Mouse (Mus musculus) stomach, embryonic 14.5 days (tissue): ENCODE data around the gene Tcp11l2. TPM values are rescaled to one million over a fixed set of nuclear protein-coding genes. Genes with fewer than 3 reads are reported as not detected.

Source experiments
- ATAC-seq: fragments of 200-750 bp; cut with Nextera tagmentation; 2 replicates; pipeline ENCODE4 v1.8.0; 2017; ENCODE audit warnings: low read depth, moderate TSS enrichment; ENCODE audit not compliant: insufficient number of reproducible peaks, insufficient read depth, low FRiP score
- H3K27ac ChIP-seq: fragments of 300-500 bp; sonication (generic); 2 replicates; pipeline ENCODE4 v1.5.1; 2014; ENCODE audit warnings: mild to moderate bottlenecking, low read length, moderate library complexity, mixed read lengths
- H3K27me3 ChIP-seq: fragments of 300-500 bp; sonication (generic); 2 replicates; pipeline ENCODE4 v1.6.1; 2014; ENCODE audit warnings: low read length, control low read depth, mixed read lengths; ENCODE audit not compliant: control insufficient read depth, insufficient read depth
- H3K36me3 ChIP-seq: fragments of 300-500 bp; sonication (generic); 2 replicates; pipeline ENCODE4 v1.6.1; 2014; ENCODE audit warnings: mild to moderate bottlenecking, control low read depth, low read length, moderate library complexity, mixed read lengths; ENCODE audit not compliant: control insufficient read depth, insufficient read depth
- H3K4me1 ChIP-seq: fragments of 300-500 bp; sonication (generic); 2 replicates; pipeline ENCODE4 v1.6.1; 2014; ENCODE audit warnings: low read length, control low read depth, mixed read lengths; ENCODE audit not compliant: control insufficient read depth, insufficient read depth
- H3K4me2 ChIP-seq: fragments of 300-500 bp; sonication (generic); replicated peaks from 2 replicates; pipeline ENCODE4 v1.6.1; 2014; ENCODE audit warnings: low read depth, low read length, control low read depth
- H3K4me3 ChIP-seq: fragments of 300-500 bp; sonication (generic); 2 replicates; pipeline ENCODE4 v1.5.1; 2014; ENCODE audit warnings: low read depth, low read length, control low read depth
- H3K9ac ChIP-seq: fragments of 300-500 bp; sonication (generic); replicated peaks from 2 replicates; pipeline ENCODE4 v1.6.1; 2014; ENCODE audit warnings: low read depth, mild to moderate bottlenecking, control low read depth, low read length, moderate library complexity, mixed read lengths
- H3K9me3 ChIP-seq: fragments of 300-500 bp; sonication (generic); 2 replicates; pipeline ENCODE4 v1.6.1; 2016; ENCODE audit warnings: low read depth, low read length, control low read depth; ENCODE audit not compliant: control insufficient read depth
- WGBS: fragments of 180-500 bp; shearing (Covaris S2); extraction: QIAGEN DNeasy Blood & Tissue Kit; methylation state at CpG from one replicate; pipeline ENCODE4 v1.1.7; 2014; 5-methylcytosine and 5-hydroxymethylcytosine counted together
- polyA plus RNA-seq: library from polyadenylated mRNA; unstranded; fragments of >200 nt; fragmentation: Nextera tagmentation; extraction: Ambion mirVana; gene quantifications from 2 replicates; pipeline ENCODE4 v1.2.1, GENCODE M21; 2014

Tcp11l2 gene
- polyA plus RNA-seq, 1 experiment from 2014 or later: 14.9 TPM

DNA sequence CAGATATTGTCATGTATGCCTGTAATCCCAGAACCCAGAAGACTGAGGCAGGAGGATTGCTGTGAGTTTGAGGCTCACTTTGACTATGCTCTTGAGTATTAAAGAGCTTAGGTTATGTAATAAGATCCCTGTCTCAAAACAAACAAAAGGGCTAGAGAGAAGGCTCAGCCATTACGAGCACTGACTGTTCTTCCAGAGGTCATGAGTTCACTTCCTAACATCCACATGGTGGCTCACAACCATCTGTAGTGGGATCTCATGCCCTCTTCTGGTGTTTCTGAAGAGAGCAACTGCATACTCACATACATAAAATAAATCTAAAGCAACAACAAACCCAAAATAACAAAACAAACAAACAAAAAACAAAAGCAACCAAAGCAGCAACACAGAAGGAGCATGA, 21.7 kb downstream of the Tcp11l2 start:
- no peak overlapping the region for H3K9ac ChIP-seq

DNA sequence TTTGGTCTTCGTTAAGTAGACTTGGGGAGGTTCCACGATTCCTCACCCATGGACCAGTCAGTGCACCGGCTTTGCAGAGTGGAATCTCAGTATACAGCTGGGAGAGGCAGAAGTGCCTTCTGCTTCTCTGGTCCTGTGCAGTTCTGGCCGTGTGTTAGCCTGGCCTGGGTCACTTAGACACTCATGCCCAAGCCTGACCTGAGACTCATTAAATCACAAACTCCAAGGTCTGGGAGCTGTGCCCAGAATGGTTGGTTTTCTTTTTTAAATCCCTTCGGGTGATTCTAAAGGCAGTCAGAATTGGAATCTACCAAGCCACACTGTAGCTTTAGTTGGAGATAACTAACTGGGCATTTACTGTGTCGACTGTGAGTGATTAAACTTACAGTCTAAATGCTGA, 23.7 kb downstream of the Tcp11l2 start:
- no peak overlapping the region for H3K4me2 ChIP-seq
- no peak for ATAC-seq
- 77% methylated on average over 6 of the region's 6 CpGs for WGBS
- H3K9me3 ChIP-seq: no peaks in the 10 kb centered on the region
- no peak overlapping the region for H3K27ac ChIP-seq
- peaks cover 5% of the 10 kb centered on the region; the same call in 1 of the 2 replicates for H3K4me1 ChIP-seq
- H3K4me3 ChIP-seq: no peak overlapping the region
- H3K36me3 ChIP-seq: no peaks in the 10 kb centered on the region
- no peak overlapping the region for H3K9ac ChIP-seq
- H3K27me3 ChIP-seq: no peaks in the 10 kb centered on the region

More for the DNA sequence above, 21.7 kb downstream of the Tcp11l2 start:
- Histone ChIP-seq H3K27me3 (no peaks in the 10 kb centered on the region), H3K36me3 (no peaks in the 10 kb centered on the region), H3K4me2 (no peak overlapping the region), H3K4me1 (peaks cover 5% of the 10 kb centered on the region; the same call in 1 of the 2 replicates), H3K27ac (no peak overlapping the region), H3K4me3 (no peak overlapping the region), H3K9me3 (no peaks in the 10 kb centered on the region)
- 43% methylated on average over 1 of the region's 1 CpGs for WGBS
- no peak for ATAC-seq

DNA sequence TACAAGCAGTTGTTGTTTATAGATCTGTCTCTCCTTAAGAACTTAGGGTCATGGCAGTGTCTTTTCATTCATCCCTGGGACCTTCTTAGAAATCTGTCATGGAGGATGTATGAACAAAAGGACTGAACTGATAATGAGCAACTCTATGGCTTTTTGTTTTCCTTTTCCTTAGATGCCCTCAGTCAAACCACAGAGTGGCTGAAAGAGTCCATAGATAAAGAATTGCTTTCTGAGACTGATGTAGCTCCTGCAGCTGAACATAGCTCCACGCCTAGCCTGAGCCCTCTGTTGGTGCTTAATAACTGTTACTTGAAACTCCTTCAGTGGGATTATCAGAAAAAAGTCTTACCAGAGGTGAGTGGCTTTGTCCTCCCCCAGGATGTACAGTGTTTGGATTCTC, 27.9 kb downstream of the Tcp11l2 start:
- no peak overlapping the region for H3K4me3 ChIP-seq
- no peak overlapping the region for H3K27ac ChIP-seq
- 40% methylated on average over 1 of the region's 1 CpGs for WGBS
- H3K9ac ChIP-seq: no peak overlapping the region
- no peak for ATAC-seq
- H3K27me3 ChIP-seq: no peaks in the 10 kb centered on the region
- H3K36me3 ChIP-seq: no peaks in the 10 kb centered on the region
- H3K4me2 ChIP-seq: no peak overlapping the region
- H3K9me3 ChIP-seq: no peaks in the 10 kb centered on the region
- no peaks in the 10 kb centered on the region for H3K4me1 ChIP-seq

DNA sequence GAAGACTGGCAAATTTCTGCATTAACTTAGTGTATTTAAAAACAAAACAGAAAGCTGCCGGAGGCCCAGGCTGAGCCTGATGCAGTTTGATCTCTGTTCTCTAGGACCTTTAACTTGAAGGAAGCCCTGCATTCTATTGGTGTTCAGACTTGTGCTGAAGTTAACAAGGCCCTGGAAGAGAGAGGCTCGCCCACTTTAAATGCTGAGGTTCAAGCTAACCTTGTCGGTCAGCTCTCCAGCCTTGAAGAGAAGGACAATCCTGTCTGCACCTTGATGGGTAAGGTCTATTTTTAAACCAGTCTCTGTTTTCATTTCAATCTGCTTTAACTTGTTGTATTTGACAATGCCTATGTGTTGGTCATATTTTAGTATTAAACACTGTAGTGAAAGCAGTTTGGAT, 31.9 kb downstream of the Tcp11l2 start:
- WGBS: 82% methylated on average over 3 of the region's 3 CpGs
- Histone ChIP-seq H3K4me3 (no peak overlapping the region), H3K27me3 (no peaks in the 10 kb centered on the region), H3K36me3 (no peaks in the 10 kb centered on the region), H3K4me1 (no peaks in the 10 kb centered on the region), H3K9me3 (no peaks in the 10 kb centered on the region), H3K4me2 (no peak overlapping the region), H3K9ac (no peak overlapping the region), H3K27ac (no peak overlapping the region)
- no peak for ATAC-seq

DNA sequence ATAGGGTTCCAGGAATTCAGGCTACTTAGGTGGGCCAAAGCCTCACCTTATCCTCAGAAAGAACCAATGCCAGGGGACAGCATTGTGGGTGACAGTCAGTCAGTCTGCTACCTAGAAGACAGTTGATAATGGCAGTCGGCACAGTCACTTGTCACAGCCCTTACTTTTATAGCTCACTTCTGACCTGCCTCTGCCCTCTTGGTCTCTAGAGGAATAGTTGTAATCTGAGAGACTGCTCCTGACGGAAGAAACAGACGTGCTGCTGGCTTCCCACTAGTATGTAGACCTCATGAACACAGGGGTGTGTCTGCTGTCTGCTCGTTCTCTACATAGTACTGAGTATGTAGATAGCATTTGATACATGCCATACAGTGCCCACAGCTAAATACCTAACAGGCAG, 33.9 kb downstream of the Tcp11l2 start:
- no peak overlapping the region for H3K4me3 ChIP-seq
- no peak for ATAC-seq

DNA sequence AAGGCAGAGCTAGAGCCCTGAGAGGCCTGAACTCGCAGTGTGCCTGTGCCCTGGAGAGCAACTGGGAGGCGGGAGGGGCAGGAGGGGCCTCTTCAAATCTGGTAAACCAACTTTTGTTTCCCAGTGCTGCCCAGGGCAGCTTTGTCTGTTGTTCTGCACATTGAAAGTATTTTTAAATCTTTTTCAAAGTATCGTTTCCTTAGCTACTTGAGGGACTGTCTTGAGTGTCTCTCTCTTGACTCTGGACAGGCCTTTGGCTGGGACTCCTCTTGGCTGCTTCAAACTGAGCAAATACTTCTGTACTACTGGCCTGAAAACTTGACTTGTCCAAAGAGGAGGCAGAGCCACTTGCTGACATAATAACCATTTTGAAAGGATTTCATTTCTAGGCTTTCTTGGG, 34.4 kb downstream of the Tcp11l2 start:
- 64% methylated on average over 3 of the region's 3 CpGs for WGBS
- H3K4me3 ChIP-seq: no peak overlapping the region
- no peak for ATAC-seq
- H3K4me1 ChIP-seq: no peaks in the 10 kb centered on the region
- no peaks in the 10 kb centered on the region for H3K36me3 ChIP-seq
- H3K4me2 ChIP-seq: no peak overlapping the region
- no peak overlapping the region for H3K9ac ChIP-seq
- no peaks in the 10 kb centered on the region for H3K27me3 ChIP-seq
- no peak overlapping the region for H3K27ac ChIP-seq
- H3K9me3 ChIP-seq: no peaks in the 10 kb centered on the region

More for the DNA sequence above, 33.9 kb downstream of the Tcp11l2 start:
- H3K27me3 ChIP-seq: no peaks in the 10 kb centered on the region
- WGBS: 68% methylated on average over 4 of the region's 4 CpGs
- no peaks in the 10 kb centered on the region for H3K9me3 ChIP-seq
- H3K9ac ChIP-seq: no peak overlapping the region
- no peaks in the 10 kb centered on the region for H3K36me3 ChIP-seq
- no peaks in the 10 kb centered on the region for H3K4me1 ChIP-seq
- no peak overlapping the region for H3K4me2 ChIP-seq
- H3K27ac ChIP-seq: no peak overlapping the region

DNA sequence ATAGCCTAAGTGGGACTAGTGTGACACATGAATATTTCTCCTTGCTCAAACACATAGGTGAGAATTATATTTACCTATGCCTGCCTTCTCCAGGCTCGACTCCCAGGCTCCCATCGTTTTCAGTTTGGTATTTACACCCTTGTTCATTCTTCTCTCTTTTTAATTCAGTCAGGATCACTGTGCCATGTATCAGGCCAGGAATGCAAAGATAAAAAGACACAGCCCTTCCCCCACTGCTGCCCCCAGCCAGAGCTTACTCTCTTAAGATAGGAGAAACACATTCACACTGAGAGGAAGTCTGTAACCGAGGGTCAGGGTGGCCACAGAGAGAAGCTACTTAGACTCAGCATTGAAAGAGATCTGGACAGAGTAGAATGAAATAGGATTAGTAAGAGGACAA, 35.2 kb downstream of the Tcp11l2 start:
- no peak for ATAC-seq

DNA sequence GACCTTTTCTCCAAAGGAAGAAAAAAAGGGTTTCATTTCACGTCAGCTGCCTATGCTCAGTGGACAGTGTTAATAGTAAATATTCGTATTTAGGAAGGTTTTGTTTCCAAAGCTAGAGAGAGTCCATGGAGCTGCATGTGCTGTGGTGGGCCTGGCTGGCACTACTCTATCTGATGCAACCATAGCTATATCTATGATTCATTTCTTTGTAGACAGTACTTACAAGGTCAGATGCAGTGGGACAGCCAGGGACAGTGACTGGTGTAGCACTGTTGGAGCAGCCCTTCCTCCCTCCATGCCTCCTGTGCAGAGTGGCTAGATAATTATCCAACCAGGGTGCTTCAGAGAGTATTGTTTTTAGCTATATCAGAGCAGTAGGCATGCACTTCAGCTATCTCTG, 35.9 kb downstream of the Tcp11l2 start:
- WGBS: 69% methylated on average over 2 of the region's 2 CpGs
- H3K27me3 ChIP-seq: no peaks in the 10 kb centered on the region
- no peak overlapping the region for H3K27ac ChIP-seq
- H3K4me3 ChIP-seq: no peak overlapping the region
- H3K9me3 ChIP-seq: no peaks in the 10 kb centered on the region
- no peak overlapping the region for H3K4me2 ChIP-seq
- no peaks in the 10 kb centered on the region for H3K36me3 ChIP-seq
- H3K4me1 ChIP-seq: no peaks in the 10 kb centered on the region
- H3K9ac ChIP-seq: no peak overlapping the region
- ATAC-seq: no peak

More for the DNA sequence above, 35.2 kb downstream of the Tcp11l2 start:
- Histone ChIP-seq H3K27me3 (no peaks in the 10 kb centered on the region), H3K4me1 (no peaks in the 10 kb centered on the region), H3K27ac (no peak overlapping the region), H3K4me2 (no peak overlapping the region), H3K9ac (no peak overlapping the region), H3K9me3 (no peaks in the 10 kb centered on the region), H3K4me3 (no peak overlapping the region), H3K36me3 (no peaks in the 10 kb centered on the region)
- WGBS: 51% methylated on average over 3 of the region's 3 CpGs

DNA sequence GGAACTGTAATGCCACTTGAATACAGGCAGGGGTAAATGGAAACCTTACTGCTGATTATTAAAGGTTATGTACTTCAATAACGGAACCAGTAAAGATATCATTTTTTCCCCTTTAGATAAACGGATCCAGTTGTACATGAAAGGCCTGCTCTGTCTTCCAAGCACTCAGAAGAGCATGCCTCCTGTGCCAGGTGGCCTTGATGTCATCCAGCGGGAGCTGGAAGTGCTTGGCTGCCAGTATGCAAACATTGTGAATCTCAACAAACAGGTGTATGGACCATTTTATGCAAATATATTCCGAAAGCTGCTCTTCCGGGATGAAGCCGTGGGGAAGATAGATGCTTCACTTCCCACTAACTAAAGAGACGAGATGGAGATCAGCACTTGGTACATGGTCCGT, 36.9 kb downstream of the Tcp11l2 start:
- no peaks in the 10 kb centered on the region for H3K27me3 ChIP-seq
- no peaks in the 10 kb centered on the region for H3K9me3 ChIP-seq
- H3K36me3 ChIP-seq: no peaks in the 10 kb centered on the region
- H3K9ac ChIP-seq: no peak overlapping the region
- H3K27ac ChIP-seq: no peak overlapping the region
- no peak overlapping the region for H3K4me2 ChIP-seq
- no peak overlapping the region for H3K4me3 ChIP-seq
- ATAC-seq: no peak
- 74% methylated on average over 8 of the region's 8 CpGs for WGBS
- H3K4me1 ChIP-seq: no peaks in the 10 kb centered on the region
